Mouse (Mus musculus): ENCODE results near the gene Tor1aip1.

DNA sequence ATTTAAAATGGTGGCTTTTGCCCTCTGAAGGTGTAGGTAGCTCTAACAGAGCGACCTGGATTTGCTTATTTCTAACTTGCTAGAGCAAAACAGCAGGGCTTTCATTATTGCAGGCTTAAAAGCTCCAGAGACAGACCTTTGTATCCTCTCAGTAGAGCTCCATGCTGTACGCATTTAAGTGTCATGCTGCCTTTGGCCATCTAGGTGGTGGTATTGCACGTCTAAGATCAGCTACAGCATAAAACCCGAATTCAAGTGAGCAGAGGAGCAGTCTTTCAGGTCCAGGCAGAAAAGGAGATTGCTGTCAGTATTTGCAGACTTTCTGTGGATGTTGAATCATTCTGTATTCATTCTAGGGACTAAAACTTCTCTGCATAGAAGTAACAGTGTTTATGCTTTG, 6.7 kb upstream of the Tor1aip1 start:
- TF ChIP-seq CTCF (IDR thresholded peaks at IDR 0.05; ENCODE audit: control insufficient read depth, insufficient read depth, low read length) (peak; percentile 41), POLR2A (IDR thresholded peaks at IDR 0.05; ENCODE audit: borderline replicate concordance, control insufficient read depth, low read depth, low read length) (no peak)
